Mouse (Mus musculus): ENCODE measurements around the gene 3110001I22Rik.
"Not testable (repeated sequence)": the region's sequence is repeated elsewhere in the genome, so short reads cannot be mapped to it uniquely, and the experiment has no call there.

The 3110001I22Rik gene

DNA sequence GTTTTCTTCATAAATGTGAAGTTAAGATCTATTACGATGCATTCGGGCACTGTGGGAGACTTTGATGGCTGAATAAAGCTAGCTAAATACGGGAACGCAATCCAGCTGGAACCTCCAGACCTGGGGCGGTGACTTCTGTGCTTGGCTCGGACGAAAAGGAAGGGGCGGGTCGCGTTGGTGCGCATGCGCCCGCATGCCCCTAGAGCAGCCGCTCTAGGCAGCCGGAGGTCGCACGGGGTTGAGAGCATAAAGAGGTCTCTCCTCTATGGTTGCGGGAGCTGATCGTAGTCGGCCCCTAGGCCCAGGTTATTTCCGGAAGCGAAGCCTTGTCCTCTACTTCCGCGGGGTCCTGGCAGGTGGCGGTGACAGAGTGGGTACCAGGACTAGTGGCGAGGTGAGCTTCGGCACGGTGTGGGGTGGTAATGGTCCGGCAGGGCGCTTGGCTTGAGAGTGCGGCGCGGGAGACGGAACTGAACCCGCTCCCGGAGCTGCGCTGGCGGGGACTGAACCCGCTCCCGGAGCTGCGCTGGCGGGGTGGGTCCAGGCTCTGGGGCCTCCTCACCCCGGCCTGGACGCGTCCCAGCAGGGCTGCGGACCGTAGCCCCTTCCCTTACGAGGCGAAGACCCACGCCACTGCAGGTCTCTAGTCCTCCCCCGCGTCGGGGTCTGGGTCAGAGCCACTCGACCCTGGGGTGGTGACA is at the start of gene 3110001I22Rik, which contains the start of gene Bfar:
TSS of gene 3110001I22Rik (plus strand) at position 245 of the 701 bp plus-strand sequence.
TSS of gene Bfar (plus strand) at position 174 of the 701 bp plus-strand sequence.
- peak; percentile 82 to 85 for DNase-seq (ENCODE audit: low read depth in 2 of 2, low spot score in 2 of 2)

- DNase-seq (ENCODE audit: low read depth in 2 of 2, low spot score in 2 of 2), result no peak
Observed at GRCm38 (mm10) chr16:13628345-13628744, 43.4 kb upstream of the 3110001I22Rik start.

GRCm38 (mm10) chr16:13638198-13638597 is 33.5 kb upstream of the 3110001I22Rik start:
- not testable (repeated sequence) for DNase-seq (ENCODE audit: low read depth in 2 of 2, low spot score in 2 of 2)

DNA sequence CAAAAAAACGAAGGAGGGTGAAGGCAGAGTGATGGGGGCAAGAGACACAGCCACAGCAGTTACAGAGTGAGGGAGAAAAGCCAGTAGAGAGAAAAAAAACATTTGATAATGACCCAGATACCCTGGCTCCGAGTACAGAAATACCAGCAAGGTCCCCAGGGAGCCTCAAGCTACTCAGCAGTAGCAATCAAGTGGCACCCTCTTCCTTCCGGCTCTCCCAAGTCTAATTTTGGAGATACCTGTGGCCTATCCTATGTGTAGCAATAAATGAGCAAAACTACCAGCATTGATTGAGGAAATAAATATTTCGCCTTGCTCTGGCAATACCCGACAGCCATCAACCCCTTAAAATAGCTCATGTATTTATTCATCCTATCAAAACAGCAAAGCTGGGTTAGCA is 32.2 kb upstream of the 3110001I22Rik start:
- no peak for DNase-seq (ENCODE audit: low read depth in 2 of 2, low spot score in 2 of 2)

DNA sequence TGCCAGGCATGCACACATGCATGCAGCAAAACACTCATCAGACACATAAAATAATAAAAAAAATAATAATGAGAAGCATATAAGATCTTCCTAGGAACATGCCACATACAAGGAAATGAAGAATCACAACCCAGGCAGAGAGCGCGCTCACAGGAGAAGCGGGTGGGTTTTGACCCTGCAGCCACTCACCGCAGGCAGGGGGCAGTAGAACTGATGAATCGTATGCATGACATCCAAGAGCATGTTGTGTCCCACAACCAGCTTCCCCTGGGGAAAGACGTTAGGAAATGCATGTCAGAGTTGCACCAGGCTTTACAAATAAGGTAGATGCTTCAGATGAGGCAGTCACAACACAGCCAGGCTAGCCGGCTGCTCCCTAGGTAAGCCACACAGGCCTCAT is 31.7 kb upstream of the 3110001I22Rik start:
- no peak for DNase-seq (ENCODE audit: low read depth in 2 of 2, low spot score in 2 of 2)

GRCm38 (mm10) chr16:13644474-13644873 is 27.3 kb upstream of the 3110001I22Rik start:
- DNase-seq (ENCODE audit: low read depth in 2 of 2, low spot score in 2 of 2), result no peak

- DNase-seq (ENCODE audit: low read depth in 2 of 2, low spot score in 2 of 2), result no peak
Observed at GRCm38 (mm10) chr16:13645930-13646329, 25.8 kb upstream of the 3110001I22Rik start.

DNA sequence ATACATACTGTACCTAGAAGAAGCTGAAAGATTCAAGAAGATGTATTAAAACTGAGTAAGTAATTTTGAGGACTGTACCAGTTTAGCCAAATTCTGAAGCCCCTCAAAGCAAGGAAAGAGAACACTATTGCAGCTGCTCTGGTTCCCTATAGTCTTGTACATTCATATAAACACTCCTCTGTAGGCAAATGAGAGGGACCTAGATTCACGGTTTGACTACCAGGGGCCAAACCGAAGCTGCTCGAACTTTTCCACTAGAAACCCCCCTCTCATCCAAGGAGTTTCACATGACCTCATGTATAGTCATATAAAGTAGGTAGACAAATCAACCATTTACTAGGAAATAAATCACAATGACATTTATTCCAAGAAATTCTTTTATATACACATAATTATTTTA is 12.8 kb upstream of the 3110001I22Rik start:
- no peak for DNase-seq (ENCODE audit: low read depth in 2 of 2, low spot score in 2 of 2)

GRCm38 (mm10) chr16:13660736-13661135 is 11.0 kb upstream of the 3110001I22Rik start:
- DNase-seq (ENCODE audit: low read depth in 2 of 2, low spot score in 2 of 2), result no peak

GRCm38 (mm10) chr16:13667878-13668343 is 3.8 kb upstream of the 3110001I22Rik start, which contains the start of gene Parn:
Parn (minus strand) TSS chr16:13668170.
- peak; percentile 93 to 95 for DNase-seq (ENCODE audit: low read depth in 2 of 2, low spot score in 2 of 2)

DNA sequence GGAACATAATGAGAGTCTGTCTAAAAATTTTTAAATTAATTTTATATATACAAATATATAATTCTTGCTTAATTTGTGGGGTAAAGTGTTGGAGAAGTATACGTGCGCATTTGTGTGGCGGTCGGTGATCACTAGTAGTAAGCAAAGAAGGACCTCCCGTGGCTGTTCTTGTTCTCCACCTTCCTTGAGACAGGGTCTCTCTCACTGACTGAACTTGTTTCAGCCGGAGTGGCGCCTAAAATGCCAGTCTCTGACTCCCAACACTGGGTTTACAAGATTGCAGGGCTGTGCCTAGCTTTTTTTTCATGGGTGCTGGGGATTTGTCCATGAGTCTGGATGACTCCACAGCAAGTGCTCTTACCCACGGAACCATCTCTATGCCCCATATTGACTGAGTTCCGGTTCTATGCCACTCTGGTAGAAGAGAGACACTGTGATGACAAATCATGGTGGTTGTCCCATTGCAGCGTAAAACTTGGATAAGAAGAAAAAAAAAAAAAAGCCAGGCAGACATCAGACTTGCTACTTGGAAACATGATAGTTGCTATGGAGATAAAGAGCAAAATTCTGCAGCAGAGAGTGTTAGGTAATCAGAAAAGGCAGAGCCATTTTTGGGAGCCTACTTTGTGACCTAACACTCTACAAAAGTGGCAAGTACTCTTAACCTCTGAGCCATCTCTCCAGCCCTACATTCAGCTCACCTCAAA is 3.2 kb upstream of the 3110001I22Rik start:
- no peak for DNase-seq (ENCODE audit: low read depth in 2 of 2, low spot score in 2 of 2)

- no peak for DNase-seq (ENCODE audit: low read depth in 2 of 2, low spot score in 2 of 2)
Observed at GRCm38 (mm10) chr16:13669282-13669681, 2.4 kb upstream of the 3110001I22Rik start.

- not testable (repeated sequence) for DNase-seq (ENCODE audit: low read depth in 2 of 2, low spot score in 2 of 2)
Observed at GRCm38 (mm10) chr16:13670896-13671295, 833 bp upstream of the 3110001I22Rik start.

DNA sequence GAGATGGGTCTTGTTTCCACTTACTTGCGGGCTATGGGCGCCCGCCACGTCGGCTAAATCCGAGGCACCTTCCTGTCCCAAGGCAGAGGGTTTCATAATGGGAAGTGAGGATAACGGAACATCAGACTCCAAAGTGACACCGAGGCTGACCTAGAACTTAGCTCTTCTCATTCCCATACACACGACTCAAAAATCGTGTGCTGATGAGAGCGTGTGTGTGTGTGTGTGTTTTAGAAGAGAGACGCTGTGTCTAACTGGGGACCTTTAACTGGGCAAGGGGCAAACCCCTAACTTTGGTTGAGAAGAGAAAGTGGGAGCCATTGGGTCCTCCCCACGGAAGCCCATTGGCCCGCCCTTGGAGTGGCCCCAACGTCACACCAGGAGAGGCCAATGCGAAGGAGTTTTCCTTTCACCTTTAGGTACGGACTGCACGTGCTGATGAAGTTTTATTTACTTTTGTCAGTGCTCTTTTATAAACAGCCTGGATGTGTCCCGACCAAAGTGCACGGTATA is 713 bp downstream of the 3110001I22Rik start:
- peak; percentile 63 to 68 for DNase-seq (ENCODE audit: low read depth in 2 of 2, low spot score in 2 of 2)

GRCm38 (mm10) chr16:13673114-13673513 is 1.4 kb downstream of the 3110001I22Rik start:
- DNase-seq (ENCODE audit: low read depth in 2 of 2, low spot score in 2 of 2), result no peak

DNA sequence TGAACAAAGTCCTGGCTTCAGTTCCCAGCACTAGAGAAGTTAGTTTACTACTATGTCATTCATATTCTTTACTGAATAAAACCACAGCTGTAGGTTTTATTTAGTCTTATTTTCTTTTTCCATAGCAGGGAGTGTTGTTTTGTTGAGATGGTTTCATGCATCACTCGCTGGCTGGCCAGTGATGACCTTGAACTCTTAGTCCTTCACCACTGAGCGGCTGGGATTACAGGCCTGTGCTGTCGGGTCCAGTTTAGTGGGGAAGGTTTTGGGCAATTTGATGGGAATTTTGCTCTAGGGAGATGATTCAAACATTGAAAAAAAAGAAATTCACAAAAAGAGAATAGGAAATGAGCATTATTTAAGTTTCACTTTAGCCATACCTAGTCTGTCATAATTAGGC is 2.8 kb downstream of the 3110001I22Rik start:
- DNase-seq (ENCODE audit: low read depth in 2 of 2, low spot score in 2 of 2), result no peak

DNA sequence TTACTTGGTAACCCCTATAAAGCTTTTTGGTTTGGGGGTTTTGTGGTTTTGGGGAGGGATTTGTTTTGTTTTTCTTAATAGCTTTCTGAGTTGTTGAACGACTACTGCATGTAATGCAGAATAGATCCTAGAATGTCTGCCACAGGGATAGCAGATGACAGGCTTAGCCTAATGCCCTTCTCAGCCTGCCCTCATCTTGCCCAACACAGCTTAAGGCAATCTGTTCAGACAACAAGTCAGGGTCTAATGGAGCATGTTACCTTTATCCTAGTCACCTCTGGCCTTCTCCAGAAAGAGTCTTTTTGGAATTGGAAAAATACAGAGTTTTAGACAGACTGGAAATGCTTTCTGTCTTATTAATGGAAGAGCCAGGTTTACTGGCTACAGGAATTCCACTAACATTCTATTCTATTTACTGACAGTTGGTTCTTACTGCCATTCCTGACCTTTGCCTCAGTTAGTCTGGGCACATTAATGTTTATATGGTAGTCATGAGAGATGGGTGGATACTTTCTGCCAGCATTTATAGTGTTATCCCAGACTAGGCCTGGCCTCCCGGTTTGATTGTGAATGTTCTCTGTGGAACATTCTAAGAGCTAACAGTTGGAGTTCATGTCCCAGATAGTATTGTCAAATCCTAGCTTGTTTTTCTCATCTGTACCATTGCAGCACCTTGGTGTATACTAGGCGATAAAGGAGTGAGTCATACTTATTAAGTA is 7.0 kb downstream of the 3110001I22Rik start:
- no peak for DNase-seq (ENCODE audit: low read depth in 2 of 2, low spot score in 2 of 2)

DNA sequence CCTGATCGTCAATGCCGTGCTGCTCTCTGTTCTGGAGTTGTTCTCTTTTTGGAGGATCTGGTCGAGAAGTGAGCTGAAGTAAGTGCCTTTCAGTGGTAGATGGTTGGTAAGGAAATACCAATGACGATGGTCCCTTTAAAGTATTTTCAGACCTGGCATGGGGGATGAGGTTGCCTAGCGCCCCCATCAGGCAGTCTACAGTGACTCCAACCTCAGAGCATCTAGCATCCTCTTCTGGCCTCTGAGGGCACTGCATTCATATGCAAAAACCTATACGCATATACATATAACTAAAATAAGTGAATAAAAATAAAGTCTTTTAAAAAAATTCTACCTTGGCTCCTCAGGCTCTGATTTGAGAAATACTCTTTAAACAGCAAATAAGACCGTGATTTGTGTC is 27.3 kb downstream of the 3110001I22Rik start:
- DNase-seq (ENCODE audit: low read depth in 2 of 2, low spot score in 2 of 2), result peak in 1 of 2 experiments; percentile 0

- no peak for DNase-seq (ENCODE audit: low read depth in 2 of 2, low spot score in 2 of 2)
Observed at GRCm38 (mm10) chr16:13702184-13702583, 30.5 kb downstream of the 3110001I22Rik start.

DNA sequence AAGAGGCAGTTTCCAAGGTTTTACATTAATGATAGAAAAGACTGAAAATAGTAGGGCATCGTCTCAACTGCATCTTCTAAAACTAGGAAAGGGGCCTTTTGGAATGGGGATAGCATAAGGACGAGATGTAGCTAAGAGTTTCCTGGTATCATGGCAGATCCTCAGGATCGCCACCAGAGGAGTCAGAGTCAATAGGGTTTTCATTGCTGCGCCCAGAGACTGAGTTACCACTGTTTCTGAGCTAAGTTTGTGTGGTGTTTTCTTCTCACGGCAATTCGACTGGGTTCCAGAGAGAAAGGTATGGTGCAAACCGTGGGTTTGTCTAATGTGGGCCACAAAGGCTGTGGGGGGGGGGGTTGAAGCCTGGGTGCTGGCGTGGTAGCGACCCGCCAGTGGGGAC is 32.9 kb downstream of the 3110001I22Rik start:
- DNase-seq (ENCODE audit: low read depth in 2 of 2, low spot score in 2 of 2), result no peak

DNA sequence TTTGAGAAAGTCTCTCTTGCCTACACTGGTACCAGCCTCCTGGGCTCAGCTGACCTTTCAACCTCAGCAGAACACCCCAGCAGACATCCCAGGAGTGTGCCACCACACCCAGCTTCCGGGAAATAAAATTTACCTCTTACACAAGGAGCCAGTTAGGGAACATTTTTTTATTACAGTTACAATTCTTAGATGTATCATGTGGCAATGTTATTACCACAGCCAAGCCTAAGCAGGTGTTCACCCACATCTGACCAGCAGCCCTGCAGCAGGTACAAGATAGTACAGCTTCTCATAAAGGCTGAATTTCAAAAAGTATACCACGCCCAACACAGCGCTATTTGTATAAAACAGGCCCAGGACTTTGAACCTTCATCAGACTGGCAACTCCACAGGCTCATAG is 43.2 kb downstream of the 3110001I22Rik start:
- no peak for DNase-seq (ENCODE audit: low read depth in 2 of 2, low spot score in 2 of 2)
